Mouse (Mus musculus): ENCODE data around the gene Gjb3. TPM values are rescaled to one million over a fixed set of nuclear protein-coding genes. Genes with fewer than 3 reads are reported as not detected.

The Gjb3 gene
- total and polyA plus RNA-seq, 3 experiments = not detected

- no peak overlapping the region for H3K27ac ChIP-seq (ENCODE audit: insufficient read depth, low read depth)
- no peak overlapping the region for H3K9ac ChIP-seq (ENCODE audit: insufficient read depth, low read depth)
- no peak for DNase-seq (ENCODE audit: extremely low read depth)
- H3K4me1 ChIP-seq (ENCODE audit: control insufficient read depth in 1 of 2, insufficient read depth in 2 of 2) = no peaks in the 10 kb centered on the region
- H3K9me3 ChIP-seq (replicated peaks; ENCODE audit: low read length) = peaks cover 23% of the 10 kb centered on the region
- TF ChIP-seq MAX (IDR thresholded peaks at IDR 0.05; ENCODE audit: low read length) (no peak), ZKSCAN1 (IDR thresholded peaks at IDR 0.05; ENCODE audit: borderline replicate concordance, low read depth, low read length) (no peak), MEF2A (IDR thresholded peaks at IDR 0.05; ENCODE audit: borderline replicate concordance, low read depth, low read length) (no peak)
- no peak overlapping the region for H3K4me2 ChIP-seq (ENCODE audit: insufficient read depth, low read depth, poor library complexity, severe bottlenecking)
- H3K36me3 ChIP-seq (replicated peaks in 1 of 2; ENCODE audit: control insufficient read depth in 1 of 2, insufficient read depth in 1 of 2, low read length in 1 of 2) = no peaks in the 10 kb centered on the region
- in situ Hi-C loops (cut with MboI; ENCODE audit: low pct_ligation_motif_present, low pct_unique_long_range_greater_than_20kb, low sequenced_read_pairs) = no loop called here
- no peaks in the 10 kb centered on the region for H3K27me3 ChIP-seq (replicated peaks)
- dilution Hi-C loops (cut with MboI; ENCODE audit: extremely low pct_ligation_motif_present, extremely low pct_unique_long_range_greater_than_20kb, low sequenced_read_pairs) = no loop called here
- H3K79me2 ChIP-seq (replicated peaks; ENCODE audit: control insufficient read depth, extremely low read depth, insufficient read depth, poor library complexity, severe bottlenecking) = no peaks in the 10 kb centered on the region
- H3K4me3 ChIP-seq (replicated peaks in 1 of 3; ENCODE audit: low read depth in 2 of 3, low read length in 2 of 3, poor library complexity in 1 of 3) = no peak overlapping the region
Measured at GRCm38 (mm10) chr4:127375541-127376177, 45.0 kb upstream of the Gjb3 start.

DNA sequence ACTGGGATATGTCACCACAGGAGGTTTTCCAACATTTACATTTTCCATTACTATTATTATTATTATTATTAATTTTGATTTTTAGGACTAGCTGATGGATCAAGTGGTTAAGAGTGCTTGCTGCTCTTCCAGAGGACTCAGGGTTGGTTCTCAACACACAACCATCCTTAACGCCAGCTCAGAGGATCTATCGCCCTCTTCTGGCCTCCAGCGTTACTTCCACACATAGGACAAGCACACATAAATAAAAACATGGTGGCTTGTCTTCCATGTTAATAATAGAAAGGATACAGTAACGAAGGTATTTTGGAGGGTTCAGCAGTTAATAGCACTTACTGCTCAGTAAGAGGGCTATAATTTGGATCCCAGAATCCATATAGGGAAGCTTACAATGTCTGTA lies 44.0 kb upstream of the Gjb3 start:
- H3K27me3 ChIP-seq (replicated peaks) = no peaks in the 10 kb centered on the region
- H3K36me3 ChIP-seq (replicated peaks in 1 of 2; ENCODE audit: control insufficient read depth in 1 of 2, insufficient read depth in 1 of 2, low read length in 1 of 2) = no peaks in the 10 kb centered on the region
- H3K27ac ChIP-seq (ENCODE audit: insufficient read depth, low read depth) = no peak overlapping the region
- dilution Hi-C loops (cut with MboI; ENCODE audit: extremely low pct_ligation_motif_present, extremely low pct_unique_long_range_greater_than_20kb, low sequenced_read_pairs) = no loop called here
- H3K4me2 ChIP-seq (ENCODE audit: insufficient read depth, low read depth, poor library complexity, severe bottlenecking) = no peak overlapping the region
- TF ChIP-seq JUN (IDR thresholded peaks at IDR 0.05; ENCODE audit: insufficient read depth, low read depth, low read length) (no peak), CTCF (conservative IDR thresholded peaks at IDR 0.05 in 1 of 2, IDR thresholded peaks at IDR 0.05 in 1 of 2; ENCODE audit: low read depth in 2 of 2, low read length in 2 of 2) (peak in 1 of 2 experiments; percentile 11; a peak in 1 of 4 replicates)
- H3K9ac ChIP-seq (ENCODE audit: insufficient read depth, low read depth) = no peak overlapping the region
- no peaks in the 10 kb centered on the region for H3K79me2 ChIP-seq (replicated peaks; ENCODE audit: control insufficient read depth, extremely low read depth, insufficient read depth, poor library complexity, severe bottlenecking)
- in situ Hi-C loops (cut with MboI; ENCODE audit: low pct_ligation_motif_present, low pct_unique_long_range_greater_than_20kb, low sequenced_read_pairs) = loop anchor here (5.0 to 25.0 kb wide), 2 partner anchors 238 to 1163 kb away; no protein-coding TSS in a partner anchor
- no peak overlapping the region for H3K4me3 ChIP-seq (replicated peaks in 1 of 3; ENCODE audit: low read depth in 2 of 3, low read length in 2 of 3, poor library complexity in 1 of 3)
- DNase-seq (ENCODE audit: extremely low read depth) = no peak
- peaks cover 20% of the 10 kb centered on the region for H3K9me3 ChIP-seq (replicated peaks; ENCODE audit: low read length)
- H3K4me1 ChIP-seq (ENCODE audit: control insufficient read depth in 1 of 2, insufficient read depth in 2 of 2) = no peaks in the 10 kb centered on the region

- no peaks in the 10 kb centered on the region for H3K36me3 ChIP-seq (replicated peaks in 1 of 2; ENCODE audit: control insufficient read depth in 1 of 2, insufficient read depth in 1 of 2, low read length in 1 of 2)
- DNase-seq (ENCODE audit: extremely low read depth) = no peak
- dilution Hi-C loops (cut with MboI; ENCODE audit: extremely low pct_ligation_motif_present, extremely low pct_unique_long_range_greater_than_20kb, low sequenced_read_pairs) = no loop called here
Measured at GRCm38 (mm10) chr4:127373491-127373890, 42.8 kb upstream of the Gjb3 start.

More at GRCm38 (mm10) chr4:127373491-127373890, 42.8 kb upstream of the Gjb3 start:
- H3K9ac ChIP-seq (ENCODE audit: insufficient read depth, low read depth) = no peak overlapping the region
- H3K4me1 ChIP-seq (ENCODE audit: control insufficient read depth in 1 of 2, insufficient read depth in 2 of 2) = no peaks in the 10 kb centered on the region
- peaks cover 2% of the 10 kb centered on the region for H3K27me3 ChIP-seq (replicated peaks)
- no peak overlapping the region for H3K4me3 ChIP-seq (replicated peaks in 1 of 3; ENCODE audit: low read depth in 2 of 3, low read length in 2 of 3, poor library complexity in 1 of 3)
- no peaks in the 10 kb centered on the region for H3K79me2 ChIP-seq (replicated peaks; ENCODE audit: control insufficient read depth, extremely low read depth, insufficient read depth, poor library complexity, severe bottlenecking)
- TF ChIP-seq SIN3A (IDR thresholded peaks at IDR 0.05; ENCODE audit: low read length) (no peak), EP300 (IDR thresholded peaks at IDR 0.05; ENCODE audit: low read length) (no peak), USF2 (conservative IDR thresholded peaks at IDR 0.05; ENCODE audit: low read depth, low read length) (no peak), UBTF (IDR thresholded peaks at IDR 0.05; ENCODE audit: low read depth, low read length) (no peak), TBP (conservative IDR thresholded peaks at IDR 0.05; ENCODE audit: low read depth, low read length) (no peak), NELFE (IDR thresholded peaks at IDR 0.05; ENCODE audit: low read depth, low read length) (no peak), ZKSCAN1 (IDR thresholded peaks at IDR 0.05; ENCODE audit: borderline replicate concordance, low read depth, low read length) (no peak), BHLHE40 (IDR thresholded peaks at IDR 0.05; ENCODE audit: low read depth, low read length) (no peak), ZNF384 (IDR thresholded peaks at IDR 0.05; ENCODE audit: low read depth, low read length) (no peak), MYC (IDR thresholded peaks at IDR 0.05; ENCODE audit: low read depth, low read length) (no peak), GABPA (IDR thresholded peaks at IDR 0.05; ENCODE audit: insufficient replicate concordance, low read depth, low read length) (no peak), POLR2A (IDR thresholded peaks at IDR 0.05; ENCODE audit: low read depth, low read length) (no peak), MEF2A (IDR thresholded peaks at IDR 0.05; ENCODE audit: borderline replicate concordance, low read depth, low read length) (no peak), JUND (conservative IDR thresholded peaks at IDR 0.05; ENCODE audit: low read depth, low read length) (no peak), NRF1 (IDR thresholded peaks at IDR 0.05; ENCODE audit: low read depth, low read length) (no peak), RCOR1 (conservative IDR thresholded peaks at IDR 0.05; ENCODE audit: low read depth, low read length) (no peak), E2F4 (IDR thresholded peaks at IDR 0.05; ENCODE audit: insufficient replicate concordance, low read depth, low read length) (no peak), MAX (IDR thresholded peaks at IDR 0.05; ENCODE audit: low read length) (no peak)
- no peak overlapping the region for H3K27ac ChIP-seq (ENCODE audit: insufficient read depth, low read depth)
- H3K9me3 ChIP-seq (replicated peaks; ENCODE audit: low read length) = peaks cover 16% of the 10 kb centered on the region
- in situ Hi-C loops (cut with MboI; ENCODE audit: low pct_ligation_motif_present, low pct_unique_long_range_greater_than_20kb, low sequenced_read_pairs) = loop anchor here (5.0 to 25.0 kb wide), 2 partner anchors 239 to 1164 kb away; no protein-coding TSS in a partner anchor
- H3K4me2 ChIP-seq (ENCODE audit: insufficient read depth, low read depth, poor library complexity, severe bottlenecking) = no peak overlapping the region

All from CH12.LX (cell line).